Mouse (Mus musculus) left cerebral cortex, adult 11 months (tissue): ENCODE measurements at regions not wholly inside any gene's neighbourhood (a gene's known extent, or its start where the extent isn't known, plus 50 kb on each side); places are given as distances from the start of the nearest gene placed in this dataset.

Experiments
- DNase-seq: peaks from one replicate; pipeline ENCODE4 v3.0.0; 2022; ENCODE audit warnings: low spot score

DNA sequence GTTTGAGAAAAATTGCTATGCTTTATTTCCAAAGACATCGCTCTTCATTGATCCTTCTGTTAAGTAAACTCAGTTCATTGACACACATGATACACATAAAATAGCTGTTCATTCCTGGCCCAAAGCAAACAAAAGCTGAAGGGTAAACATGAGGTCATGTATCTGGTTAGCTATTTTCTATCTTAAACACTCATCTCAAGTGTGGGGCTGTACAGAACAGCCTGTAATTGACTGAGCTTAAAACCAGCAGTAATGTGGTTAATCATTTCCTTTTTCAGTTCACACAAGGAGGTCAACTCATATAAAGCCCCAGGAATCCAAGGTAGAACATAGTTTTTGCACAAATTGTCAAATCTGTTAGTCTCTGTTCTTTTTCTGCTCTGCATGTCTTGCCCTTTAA lies 94.5 kb downstream of the Cldn17 start:
- DNase-seq: no peak

DNA sequence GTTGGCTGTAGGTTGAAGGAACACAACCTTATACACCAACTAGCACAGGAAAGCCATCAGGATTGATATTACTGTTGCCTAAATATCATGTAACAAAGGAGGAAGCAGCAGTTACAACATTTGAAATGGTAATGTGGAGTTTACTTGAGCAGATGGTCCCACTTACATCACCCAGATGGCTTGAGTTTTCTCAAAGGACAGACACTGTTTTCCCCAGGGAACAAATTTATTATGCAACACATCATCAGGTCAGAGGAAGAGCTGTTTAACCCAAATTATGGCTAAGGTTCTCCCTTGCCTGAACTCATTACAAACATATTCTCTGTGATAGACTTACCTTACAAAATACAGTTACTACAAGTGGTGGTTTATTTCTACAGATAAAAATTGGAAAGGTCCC lies 98.6 kb downstream of the Cldn17 start:
- no peak for DNase-seq

DNA sequence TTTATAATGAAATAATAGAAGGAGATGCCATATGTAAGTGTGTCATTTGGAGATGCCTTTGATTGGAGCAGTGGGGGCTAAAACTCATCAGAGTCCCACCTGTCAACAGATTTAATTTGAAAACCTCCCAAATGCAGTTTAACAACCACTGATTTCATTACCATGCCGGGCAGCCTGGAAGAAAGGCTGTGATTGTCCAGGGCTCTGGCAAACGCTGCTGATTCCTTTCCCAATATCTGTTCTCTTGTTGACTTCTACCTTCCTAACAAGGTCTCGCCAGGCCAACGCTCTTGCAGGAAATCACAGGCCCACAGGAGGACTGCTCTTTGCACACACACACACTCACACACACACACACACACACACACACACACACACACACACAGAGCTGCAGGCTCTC lies 102.4 kb downstream of the Cldn17 start:
- DNase-seq: no peak

DNA sequence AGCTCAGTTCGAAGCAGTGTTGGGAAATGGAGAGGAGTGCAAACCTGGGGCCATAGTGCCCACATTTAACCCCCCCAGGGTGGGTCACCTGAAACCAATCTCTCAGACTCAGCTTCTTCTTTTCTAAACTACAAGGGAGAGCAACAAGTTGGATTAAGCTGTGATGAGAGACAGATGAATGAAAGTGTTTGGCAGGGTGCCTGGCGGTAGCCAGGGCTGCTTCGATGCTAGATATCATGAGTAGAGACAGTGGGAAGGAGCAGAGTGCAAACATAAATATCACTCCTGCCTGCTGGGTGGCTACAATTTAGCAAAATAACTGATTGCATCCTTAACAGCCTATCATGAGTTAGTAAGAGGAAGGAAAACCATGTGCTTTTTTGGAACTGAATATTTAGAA lies 106.9 kb downstream of the Cldn17 start:
- DNase-seq: no peak

DNA sequence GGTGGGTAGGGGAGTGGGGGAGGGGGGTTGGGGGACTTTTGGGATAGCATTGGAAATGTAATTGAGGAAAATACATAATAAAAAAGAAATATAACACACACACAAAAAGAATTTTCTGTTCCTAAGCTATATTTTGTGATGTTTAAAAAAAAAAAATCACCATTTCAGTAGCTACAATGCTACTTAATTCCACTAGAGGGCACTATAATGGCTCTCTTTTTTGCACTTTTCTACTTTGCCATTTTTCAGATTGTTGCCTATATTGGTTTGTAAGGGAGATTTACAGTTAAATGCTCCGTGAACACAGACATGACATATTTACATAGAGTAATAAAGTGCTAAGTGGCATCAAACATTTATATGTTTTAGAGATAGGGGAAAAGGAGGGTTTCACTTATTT lies 102.7 kb upstream of the Grik1 start:
- no peak for DNase-seq

DNA sequence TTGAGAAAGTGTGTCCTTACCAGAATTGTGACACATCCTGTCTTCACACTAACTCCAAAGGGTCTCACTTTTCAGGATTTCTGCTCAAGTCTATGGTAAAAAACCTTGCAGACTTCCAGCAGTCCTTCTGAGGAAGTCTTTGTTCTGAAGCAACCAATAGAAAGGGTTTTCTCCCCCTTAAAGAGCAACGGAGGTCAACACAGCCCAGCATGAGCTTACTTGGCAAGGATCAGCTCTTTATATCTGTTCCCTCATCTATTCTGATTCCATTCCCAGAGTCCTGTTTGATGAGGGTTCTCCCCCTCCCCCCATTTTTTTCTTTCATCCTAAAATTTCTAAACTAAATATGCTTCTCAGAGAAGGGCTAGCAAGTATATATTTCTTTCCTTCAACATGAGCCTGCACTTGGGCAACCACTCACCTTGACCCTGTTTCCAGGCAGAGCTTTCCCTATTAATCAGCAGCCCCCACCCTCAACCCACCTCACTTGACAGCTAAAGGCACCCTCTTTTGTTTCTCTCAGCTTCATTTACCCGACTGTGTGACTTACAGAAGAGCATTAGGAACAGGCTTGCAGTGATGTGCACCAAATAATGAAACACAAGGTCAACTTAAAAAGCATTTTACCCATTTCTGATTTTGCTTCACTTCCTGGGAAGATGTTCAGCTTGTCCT lies 91.7 kb upstream of the Grik1 start:
- DNase-seq: no peak

DNA sequence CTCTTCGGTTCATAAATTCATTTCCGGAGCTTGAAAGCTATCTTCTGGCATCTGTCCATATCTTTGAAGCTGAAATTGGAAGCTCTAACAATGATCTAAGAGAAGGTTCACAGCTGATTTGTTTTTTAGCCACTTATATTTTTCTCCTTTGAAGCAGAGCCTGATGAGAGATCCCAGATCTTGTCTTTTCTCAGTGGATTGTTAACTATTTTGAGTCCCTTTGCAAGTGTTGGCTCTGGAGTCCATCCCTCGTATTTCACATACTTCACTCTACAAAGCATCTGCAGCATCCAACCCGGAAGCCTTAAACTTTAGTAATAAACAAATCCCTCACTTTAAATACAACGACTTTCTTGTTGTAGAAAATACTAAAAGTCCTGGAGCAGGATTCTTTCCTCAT lies 85.6 kb upstream of the Grik1 start:
- no peak for DNase-seq

DNA sequence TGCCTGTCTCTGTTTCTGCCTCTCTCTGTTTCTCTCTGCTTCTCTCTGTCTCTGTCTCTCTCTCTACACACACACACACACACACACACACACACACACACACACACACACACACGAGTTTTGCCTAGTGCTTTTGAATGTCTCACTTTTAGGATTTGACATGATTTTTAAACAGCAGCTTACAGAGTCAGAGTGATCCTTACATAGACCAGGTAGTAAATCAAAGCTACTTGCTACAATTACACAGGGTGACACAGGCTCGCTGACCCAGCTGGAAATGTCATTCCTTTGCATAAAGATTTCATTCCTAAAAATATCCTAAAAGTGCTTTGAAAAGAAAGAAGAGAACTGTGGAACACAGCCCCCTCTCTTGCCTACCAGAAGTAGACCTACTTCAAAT lies 84.5 kb upstream of the Grik1 start:
- DNase-seq: no peak

DNA sequence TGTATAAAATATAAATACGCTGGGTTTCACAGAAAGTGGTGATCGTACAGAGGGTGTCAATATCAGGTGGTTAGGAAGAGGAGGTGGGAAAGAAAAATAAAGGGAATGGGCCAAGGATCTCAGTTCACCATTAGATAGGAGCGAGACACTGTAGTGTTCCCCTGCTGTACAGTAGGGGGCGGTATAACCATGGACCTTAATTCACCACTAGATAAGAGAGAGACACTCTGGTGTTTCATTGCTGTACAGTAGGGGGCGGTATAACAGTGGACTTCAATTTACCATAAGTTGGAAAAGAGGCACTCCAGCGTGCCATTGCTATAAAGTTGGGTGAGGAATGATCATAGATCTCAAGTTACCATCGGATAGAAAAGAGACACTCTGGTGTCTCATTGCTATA lies 82.0 kb upstream of the Grik1 start:
- peak; percentile 24 for DNase-seq

DNA sequence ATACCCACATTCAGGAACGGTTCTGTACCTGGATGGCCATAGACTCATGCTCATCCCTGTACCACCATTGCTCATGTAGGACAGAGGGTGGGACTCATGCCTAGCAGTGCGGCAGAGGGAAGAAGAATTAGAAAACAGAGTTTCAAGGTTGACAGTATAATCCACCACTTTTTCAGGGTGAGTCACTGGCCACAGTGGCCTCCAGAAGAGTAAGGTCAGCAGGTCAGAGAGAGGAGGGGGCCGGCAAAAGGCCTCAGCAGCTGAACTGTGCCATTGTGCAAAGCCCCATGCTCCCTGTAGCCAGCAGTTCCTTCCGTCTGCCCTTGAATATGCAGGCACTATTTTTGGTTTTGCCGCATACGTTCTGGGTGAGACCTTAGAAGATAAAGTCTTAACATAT lies 78.1 kb upstream of the Grik1 start:
- no peak for DNase-seq

DNA sequence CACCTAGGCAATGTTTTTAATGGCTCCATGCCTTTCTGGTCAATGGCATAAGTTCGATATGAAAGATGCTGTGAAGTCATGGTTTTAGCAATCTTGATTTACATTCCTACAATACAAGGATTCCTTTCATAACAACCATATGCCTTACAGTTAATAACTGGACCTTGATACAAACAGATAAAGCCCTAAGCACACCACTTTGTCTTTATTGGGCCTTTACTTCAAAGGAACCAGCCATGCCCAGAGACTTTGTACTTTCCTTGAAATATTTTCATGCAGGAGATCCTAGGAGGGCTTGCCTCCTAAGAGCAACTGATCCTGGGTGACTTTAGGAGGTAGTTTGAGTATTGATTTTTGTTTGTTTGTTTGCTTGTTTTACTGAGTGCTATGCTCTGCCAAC lies 77.1 kb upstream of the Grik1 start:
- DNase-seq: no peak

DNA sequence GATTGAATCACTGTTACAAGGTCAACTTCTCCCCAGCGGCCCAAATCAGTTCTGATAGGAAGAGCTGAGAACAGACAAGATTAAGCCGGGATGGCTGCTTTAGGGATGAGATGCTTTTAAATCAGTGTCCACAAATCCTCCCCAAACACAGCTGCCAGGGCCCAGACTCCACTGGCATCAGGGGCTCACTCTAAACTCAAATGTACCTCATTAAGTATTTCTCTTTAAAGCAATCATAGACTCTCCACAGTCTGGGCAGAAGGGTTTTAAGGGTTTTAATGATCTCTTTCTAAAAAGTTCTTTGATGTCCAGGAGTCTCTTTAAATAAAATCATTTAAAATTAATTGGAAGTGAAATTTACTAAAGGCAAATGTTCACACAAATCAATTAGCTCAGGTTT lies 70.0 kb upstream of the Grik1 start:
- DNase-seq: no peak
